Comparison of ENCODE assay signal across 17 mouse cellular contexts in the genomic region with DNA sequence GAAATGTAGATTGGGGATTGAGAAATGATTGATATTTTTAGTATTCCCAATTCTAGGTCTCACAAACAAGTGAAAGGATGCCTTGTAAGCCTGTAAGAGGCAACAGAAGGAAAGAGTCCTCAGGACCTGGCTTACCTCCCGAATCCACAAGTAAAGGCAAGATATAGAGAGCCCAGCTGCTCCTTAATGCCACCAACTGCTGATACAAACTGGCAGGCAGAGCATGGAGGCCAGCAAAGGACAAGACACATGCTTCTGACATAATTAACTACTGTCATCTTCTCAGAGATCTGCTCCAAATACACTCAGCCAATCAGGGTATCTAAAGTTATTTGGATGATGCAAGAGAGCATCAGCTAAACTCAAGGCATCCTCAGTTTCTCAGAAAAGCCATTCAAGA.
DNase-seq lines count a peak whose midpoint lies in the region; ATAC-seq and TF ChIP-seq lines count a peak whose summit lies in the region.
"Had no signal": no experiment of that assay in that cellular context is flagged by ENCODE, and none has a peak within 500 bp of the region (broad histone marks: within the 10 kb centered on the region; RNA-seq: fewer than 3 reads in every experiment).

No protein-coding gene starts in this region.

- WGBS in stomach, postnatal 0 days = 82% methylated on average over 1 of the region's 1 CpGs
- 64% methylated on average over 1 of the region's 1 CpGs for WGBS in heart, embryonic 12.5 days

- ATAC-seq in stomach, postnatal 0 days (ENCODE audit: low FRiP score, low TSS enrichment) = no peak
- ATAC-seq in heart, embryonic 12.5 days (ENCODE audit: insufficient number of reproducible peaks, low FRiP score) = no peak
- ATAC-seq: CD4-positive, CD25-positive, alpha-beta regulatory T cell, adult 4 months; intestine, embryonic 16.5 days; midbrain, embryonic 15.5 days had no signal

- no peak for TF ChIP-seq CTCF in stomach, postnatal 0 days (IDR thresholded peaks at IDR 0.05; ENCODE audit: low read depth)

- no peak overlapping the region for H3K9ac ChIP-seq in stomach, postnatal 0 days (ENCODE audit: low read length)
- H3K9ac ChIP-seq in heart, embryonic 12.5 days = no peak overlapping the region
- H3K9ac ChIP-seq: lung, embryonic 14.5 days; midbrain, embryonic 15.5 days; neural tube, embryonic 12.5 days had no signal

- no peaks in the 10 kb centered on the region for H3K27me3 ChIP-seq in stomach, postnatal 0 days (ENCODE audit: control insufficient read depth, insufficient read depth, low read length)
- no peaks in the 10 kb centered on the region for H3K27me3 ChIP-seq in heart, embryonic 12.5 days (replicated peaks)
- H3K27me3 ChIP-seq: midbrain, embryonic 15.5 days; neural tube, embryonic 12.5 days had no signal

- no peaks in the 10 kb centered on the region for H3K4me1 ChIP-seq in stomach, postnatal 0 days (replicated peaks; ENCODE audit: control insufficient read depth, insufficient read depth)
- no peaks in the 10 kb centered on the region for H3K4me1 ChIP-seq in heart, embryonic 12.5 days (replicated peaks)
- H3K4me1 ChIP-seq: hindbrain, embryonic 10.5 days; midbrain, embryonic 15.5 days; neural tube, embryonic 12.5 days had no signal

- H3K4me3 ChIP-seq in stomach, postnatal 0 days (ENCODE audit: low read depth, low read length) = no peak overlapping the region
- H3K4me3 ChIP-seq in heart, embryonic 12.5 days = no peak overlapping the region
- H3K4me3 ChIP-seq: hindbrain, embryonic 10.5 days; midbrain, embryonic 15.5 days; neural tube, embryonic 12.5 days had no signal

- no peaks in the 10 kb centered on the region for H3K36me3 ChIP-seq in stomach, postnatal 0 days (ENCODE audit: control insufficient read depth, insufficient read depth, low read length)
- no peaks in the 10 kb centered on the region for H3K36me3 ChIP-seq in heart, embryonic 12.5 days
- H3K36me3 ChIP-seq: hindbrain, embryonic 10.5 days; midbrain, embryonic 15.5 days; neural tube, embryonic 12.5 days had no signal

- no peak overlapping the region for H3K4me2 ChIP-seq in stomach, postnatal 0 days (replicated peaks; ENCODE audit: low read depth)
- H3K4me2 ChIP-seq in heart, embryonic 12.5 days = no peak overlapping the region
- H3K4me2 ChIP-seq: lung, embryonic 14.5 days; midbrain, embryonic 15.5 days; neural tube, embryonic 12.5 days had no signal

- peak; percentile 53 for DNase-seq in left cerebral cortex, postnatal 4 days
- DNase-seq in left cerebral cortex, adult 8-10 months (ENCODE audit: low spot score in 2 of 2) = no peak
- peak; percentile 1 for DNase-seq in cerebellum, adult 11-12 months
- DNase-seq in cerebellum, postnatal 14 days = peak; percentile 57 to 60
- DNase-seq in layer of hippocampus, postnatal 10 days (ENCODE audit: low spot score in 2 of 2) = peak; percentile 19 to 32
- DNase-seq in stomach, postnatal 0 days (ENCODE audit: low spot score) = no peak
- DNase-seq: adrenal gland, adult 2 months; liver; lung, embryonic 14.5 days had no signal

- TF ChIP-seq EP300 in stomach, postnatal 0 days (optimal IDR thresholded peaks at IDR 0.05) = no peak

- intact Hi-C loops in left cerebral cortex, postnatal 4 days (cut with DNase I) = no loop called here

- H3K9me3 ChIP-seq in stomach, postnatal 0 days (ENCODE audit: control insufficient read depth, low read length) = no peaks in the 10 kb centered on the region
- no peaks in the 10 kb centered on the region for H3K9me3 ChIP-seq in heart, embryonic 12.5 days (replicated peaks)
- H3K9me3 ChIP-seq: hindbrain, embryonic 10.5 days; midbrain, embryonic 15.5 days; neural tube, embryonic 12.5 days had no signal

- H3K27ac ChIP-seq in stomach, postnatal 0 days (replicated peaks) = no peak overlapping the region
- H3K27ac ChIP-seq in heart, embryonic 12.5 days (ENCODE audit: poor library complexity, severe bottlenecking) = no peak overlapping the region
- H3K27ac ChIP-seq: hindbrain, embryonic 10.5 days; kidney, postnatal 0 days; macrophage; midbrain, embryonic 15.5 days; neural tube, embryonic 12.5 days had no signal

Comparison
In these comparisons a context has a peak if more than half of its experiments do, and no peak if none do; other contexts are left out.
1. DNase-seq: peak in left cerebral cortex, postnatal 4 days (single experiment), cerebellum, adult 11-12 months (single experiment), cerebellum, postnatal 14 days (2 of 2) and layer of hippocampus, postnatal 10 days (2 of 2); none in left cerebral cortex, adult 8-10 months (0 of 2) and stomach, postnatal 0 days (single experiment).